Mouse (Mus musculus) hindbrain, embryonic 16.5 days (tissue): ENCODE measurements around the gene Dnase2a. TPM values are rescaled to one million over a fixed set of nuclear protein-coding genes. Genes with fewer than 3 reads are reported as not detected.

Source experiments
- ATAC-seq: fragments of 200-750 bp; cut with Nextera tagmentation; 2 replicates; pipeline ENCODE4 v1.8.0; 2017; ENCODE audit warnings: moderate TSS enrichment, moderate library complexity
- H3K27ac ChIP-seq: fragments of 300-500 bp; sonication (generic); 2 replicates; pipeline ENCODE4 v1.5.1; 2014; ENCODE audit warnings: low read depth, mild to moderate bottlenecking, control low read depth, low read length, moderate library complexity
- H3K27me3 ChIP-seq: fragments of 300-500 bp; sonication (generic); replicated peaks from 2 replicates; pipeline ENCODE4 v1.6.1; 2014; ENCODE audit warnings: low read length; ENCODE audit not compliant: control insufficient read depth, insufficient read depth
- H3K36me3 ChIP-seq: fragments of 300-500 bp; sonication (generic); 2 replicates; pipeline ENCODE4 v1.6.1; 2014; ENCODE audit warnings: mild to moderate bottlenecking, low read length, moderate library complexity, mixed read lengths; ENCODE audit not compliant: control insufficient read depth, insufficient read depth
- H3K4me1 ChIP-seq: fragments of 300-500 bp; sonication (generic); 2 replicates; pipeline ENCODE4 v1.6.1; 2014; ENCODE audit warnings: low read depth, low read length; ENCODE audit not compliant: control insufficient read depth, insufficient read depth
- H3K4me2 ChIP-seq: fragments of 300-500 bp; sonication (generic); 2 replicates; pipeline ENCODE4 v1.6.1; 2014; ENCODE audit warnings: mild to moderate bottlenecking, low read length, control low read depth, moderate library complexity
- H3K4me3 ChIP-seq: fragments of 300-500 bp; sonication (generic); 2 replicates; pipeline ENCODE4 v1.5.1; 2014; ENCODE audit warnings: mild to moderate bottlenecking, low read length, control low read depth, moderate library complexity
- H3K9ac ChIP-seq: fragments of 300-500 bp; sonication (generic); 2 replicates; pipeline ENCODE4 v1.6.1; 2014; ENCODE audit warnings: low read depth, mild to moderate bottlenecking, control low read depth, low read length, moderate library complexity
- H3K9me3 ChIP-seq: fragments of 300-500 bp; sonication (generic); 2 replicates; pipeline ENCODE4 v1.6.1; 2014; ENCODE audit warnings: mild to moderate bottlenecking, low read length, moderate library complexity; ENCODE audit not compliant: control insufficient read depth
- WGBS: fragments of 180-500 bp; shearing (Covaris S2); extraction: QIAGEN DNeasy Blood & Tissue Kit; methylation state at CpG from one replicate; pipeline ENCODE4 v1.1.7; 2014; 5-methylcytosine and 5-hydroxymethylcytosine counted together
- polyA plus RNA-seq: library from polyadenylated mRNA; unstranded; fragments of >200 nt; fragmentation: Nextera tagmentation; extraction: Ambion mirVana; gene quantifications from 2 replicates; pipeline ENCODE4 v1.2.1, GENCODE M21; 2015

Dnase2a gene
- polyA plus RNA-seq, 1 experiment from 2014 or later: 6.4 TPM

DNA sequence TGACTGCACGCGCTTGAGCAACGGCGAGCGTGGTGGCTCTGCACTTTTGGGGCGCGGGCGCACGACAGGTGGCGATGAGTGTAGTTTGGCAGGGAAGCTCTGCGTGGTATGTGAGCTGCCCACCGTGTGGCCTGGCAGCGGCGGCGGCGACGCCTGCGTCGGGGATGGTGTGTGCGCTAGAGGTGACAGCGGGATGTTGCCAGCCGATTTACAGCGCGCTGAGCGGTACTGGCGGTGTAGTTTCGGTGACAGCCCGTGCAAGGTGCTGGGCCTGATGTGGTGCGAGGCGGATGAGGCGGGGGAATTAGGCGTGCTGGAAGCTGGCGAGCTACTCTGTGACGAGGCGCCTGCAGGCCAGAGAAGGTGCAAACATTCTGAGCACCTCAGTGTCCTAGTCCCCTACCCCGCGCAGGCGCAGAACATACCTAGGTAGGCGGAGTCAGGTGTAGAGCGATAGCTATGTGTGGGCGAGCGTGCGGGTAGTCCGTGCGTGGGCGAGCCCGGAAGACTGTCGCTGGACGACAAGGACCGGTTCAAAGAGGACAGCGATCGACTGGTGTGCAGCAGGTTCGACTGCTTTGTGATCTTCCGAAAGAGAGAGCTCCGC is 4.6 kb downstream of the Dnase2a start:
- no peak for ATAC-seq
- 5% methylated on average over 55 of the region's 55 CpGs for WGBS
- Histone ChIP-seq H3K27ac (no peak overlapping the region), H3K4me1 (peaks cover 10% of the 10 kb centered on the region; the same call in 1 of the 2 replicates), H3K4me2 (peak overlapping the region; percentile 51), H3K36me3 (peaks cover 53% of the 10 kb centered on the region), H3K9me3 (no peaks in the 10 kb centered on the region), H3K4me3 (peak overlapping the region; percentile 21), H3K27me3 (peaks cover 2% of the 10 kb centered on the region; the same call in 1 of the 2 replicates), H3K9ac (0 out of 2 replicates have a peak overlapping the region, but pooled peaks have one; percentile 2)

GRCm38 (mm10) chr8:84913502-84913900 is 5.1 kb downstream of the Dnase2a start:
- Histone ChIP-seq H3K36me3 (peaks cover 54% of the 10 kb centered on the region), H3K27me3 (peaks cover 2% of the 10 kb centered on the region; the same call in 1 of the 2 replicates), H3K9me3 (no peaks in the 10 kb centered on the region), H3K27ac (no peak overlapping the region), H3K4me2 (peak overlapping the region; percentile 51), H3K9ac (no peak overlapping the region), H3K4me1 (peaks cover 7% of the 10 kb centered on the region; the same call in 1 of the 2 replicates), H3K4me3 (no peak overlapping the region; the same call in 1 of the 2 replicates)
- ATAC-seq: no peak
- WGBS: 26% methylated on average over 9 of the region's 9 CpGs

- no peak overlapping the region for H3K4me3 ChIP-seq
- ATAC-seq: no peak
- H3K36me3 ChIP-seq: peaks cover 58% of the 10 kb centered on the region
- peaks cover 2% of the 10 kb centered on the region; the same call in 1 of the 2 replicates for H3K27me3 ChIP-seq
- H3K27ac ChIP-seq: no peak overlapping the region
- H3K9me3 ChIP-seq: no peaks in the 10 kb centered on the region
- 24% methylated on average over 4 of the region's 4 CpGs for WGBS
- no peak overlapping the region for H3K4me2 ChIP-seq
- H3K9ac ChIP-seq: no peak overlapping the region
- H3K4me1 ChIP-seq: peaks cover 2% of the 10 kb centered on the region; the same call in 1 of the 2 replicates
These were observed 5.6 kb downstream of the Dnase2a start for GRCm38 (mm10) chr8:84913960-84914359.

DNA sequence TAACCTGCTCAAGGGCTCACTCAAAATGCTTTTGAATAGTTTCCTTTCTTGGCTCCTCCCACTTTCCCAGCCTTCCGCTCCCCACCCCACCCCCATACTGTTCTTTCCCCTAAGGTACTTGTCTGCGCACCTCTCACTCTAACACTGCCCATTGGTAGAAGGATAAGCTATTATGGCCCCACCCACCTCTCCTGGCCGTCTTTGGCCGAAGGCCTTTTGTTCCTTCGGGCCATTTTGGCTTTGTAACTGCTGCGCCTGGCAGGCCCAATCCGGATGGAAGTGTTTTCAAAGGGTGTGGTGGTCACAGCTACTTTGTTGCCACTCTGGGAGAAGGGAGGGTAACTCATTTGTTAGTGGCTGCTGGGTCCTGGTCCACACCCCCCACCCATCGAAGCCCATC is 6.9 kb downstream of the Dnase2a start:
- 0 out of 2 replicates have a peak, but pooled peaks cover 2% of the 10 kb centered on the region for H3K4me1 ChIP-seq
- WGBS: 91% methylated on average over 8 of the region's 8 CpGs
- H3K27me3 ChIP-seq: peaks cover 2% of the 10 kb centered on the region; the same call in 1 of the 2 replicates

GRCm38 (mm10) chr8:84917781-84918180 is 9.4 kb downstream of the Dnase2a start:
- Histone ChIP-seq H3K9ac (no peak overlapping the region), H3K4me3 (no peak overlapping the region), H3K4me1 (0 out of 2 replicates have a peak, but pooled peaks cover 2% of the 10 kb centered on the region), H3K27me3 (peaks cover 2% of the 10 kb centered on the region; the same call in 1 of the 2 replicates), H3K9me3 (no peaks in the 10 kb centered on the region), H3K27ac (no peak overlapping the region), H3K36me3 (peaks cover 72% of the 10 kb centered on the region), H3K4me2 (no peak overlapping the region)
- 24% methylated on average over 20 of the region's 20 CpGs for WGBS
- no peak for ATAC-seq

More for the DNA sequence above, 6.9 kb downstream of the Dnase2a start:
- Histone ChIP-seq H3K27ac (no peak overlapping the region), H3K9ac (no peak overlapping the region), H3K36me3 (peaks cover 66% of the 10 kb centered on the region), H3K4me2 (no peak overlapping the region), H3K9me3 (no peaks in the 10 kb centered on the region), H3K4me3 (no peak overlapping the region)
- ATAC-seq: no peak

- H3K4me2 ChIP-seq: no peak overlapping the region
- no peaks in the 10 kb centered on the region for H3K9me3 ChIP-seq
- no peak overlapping the region for H3K9ac ChIP-seq
- H3K4me1 ChIP-seq: no peaks in the 10 kb centered on the region
- H3K27ac ChIP-seq: no peak overlapping the region
- H3K36me3 ChIP-seq: peaks cover 71% of the 10 kb centered on the region
- WGBS: 91% methylated on average over 15 of the region's 15 CpGs
- H3K27me3 ChIP-seq: peaks cover 2% of the 10 kb centered on the region; the same call in 1 of the 2 replicates
- H3K4me3 ChIP-seq: no peak overlapping the region
- ATAC-seq: no peak
These were observed 10.3 kb downstream of the Dnase2a start for GRCm38 (mm10) chr8:84918646-84919045.

DNA sequence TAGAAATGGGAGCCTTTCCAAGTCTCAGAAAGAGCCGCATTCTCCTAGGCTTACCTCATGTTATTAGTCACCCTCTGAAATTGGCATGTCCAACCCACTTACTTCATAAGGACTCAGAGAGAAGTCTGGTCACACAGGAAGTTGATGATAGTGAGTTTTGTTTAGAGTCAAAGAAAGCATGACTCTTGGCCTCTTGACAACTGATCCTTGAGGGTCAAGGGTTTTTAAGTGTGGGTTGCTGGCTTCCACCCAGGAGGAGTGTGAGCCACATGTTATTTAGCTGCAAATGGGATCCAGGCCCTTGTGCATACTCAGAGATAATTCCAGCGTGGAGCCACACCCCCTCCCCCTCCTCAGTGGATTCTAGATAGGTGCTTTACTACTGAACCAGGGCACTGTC is 13.2 kb downstream of the Dnase2a start:
- H3K4me2 ChIP-seq: no peak overlapping the region
- WGBS: 81% methylated on average over 2 of the region's 2 CpGs
- no peak overlapping the region for H3K9ac ChIP-seq
- H3K4me1 ChIP-seq: no peaks in the 10 kb centered on the region
- ATAC-seq: no peak
- peaks cover 58% of the 10 kb centered on the region for H3K36me3 ChIP-seq
- H3K9me3 ChIP-seq: no peaks in the 10 kb centered on the region
- H3K4me3 ChIP-seq: no peak overlapping the region
- no peaks in the 10 kb centered on the region; the same call in 1 of the 2 replicates for H3K27me3 ChIP-seq
- no peak overlapping the region for H3K27ac ChIP-seq

GRCm38 (mm10) chr8:84925557-84925956 is 17.2 kb downstream of the Dnase2a start:
- Histone ChIP-seq H3K27me3 (no peaks in the 10 kb centered on the region), H3K9ac (no peak overlapping the region), H3K27ac (no peak overlapping the region), H3K4me3 (no peak overlapping the region), H3K4me1 (peaks cover 6% of the 10 kb centered on the region), H3K36me3 (peaks cover 46% of the 10 kb centered on the region), H3K4me2 (no peak overlapping the region), H3K9me3 (no peaks in the 10 kb centered on the region)
- 75% methylated on average over 7 of the region's 7 CpGs for WGBS
- no peak for ATAC-seq

DNA sequence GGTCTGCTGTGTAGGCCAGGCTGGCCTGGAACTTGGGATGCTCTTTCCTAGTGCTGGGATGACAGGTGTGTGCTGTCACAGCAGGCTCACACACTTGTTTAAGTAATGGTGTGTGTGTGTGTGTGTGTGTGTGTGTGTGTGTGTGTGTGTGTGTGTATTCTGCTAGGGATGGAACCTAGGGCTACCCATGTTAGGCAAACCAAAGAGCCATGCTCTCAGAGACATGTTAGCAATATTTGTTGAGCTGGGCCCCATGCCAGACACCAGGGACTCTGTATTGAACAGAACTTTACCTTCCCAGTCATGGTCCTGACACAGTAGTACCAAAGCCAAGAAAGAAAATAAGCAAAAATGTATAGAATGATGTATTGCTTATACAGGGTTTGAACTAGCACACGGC is 19.2 kb downstream of the Dnase2a start:
- H3K4me1 ChIP-seq: peaks cover 6% of the 10 kb centered on the region
- no peak overlapping the region for H3K4me3 ChIP-seq
- H3K27me3 ChIP-seq: no peaks in the 10 kb centered on the region
- ATAC-seq: no peak
- peaks cover 32% of the 10 kb centered on the region for H3K36me3 ChIP-seq
- H3K27ac ChIP-seq: no peak overlapping the region
- no peak overlapping the region for H3K4me2 ChIP-seq
- WGBS: 90% methylated on average over 1 of the region's 1 CpGs
- H3K9ac ChIP-seq: no peak overlapping the region
- no peaks in the 10 kb centered on the region for H3K9me3 ChIP-seq
